Mouse (Mus musculus) ovary, adult 18-20 months (tissue): ENCODE results near the gene Narfl.

Experiments used
- DNase-seq: peaks from one replicate; pipeline ENCODE4 v3.0.0; 2022; ENCODE audit warnings: low spot score, mixed read lengths

The Narfl gene

DNA sequence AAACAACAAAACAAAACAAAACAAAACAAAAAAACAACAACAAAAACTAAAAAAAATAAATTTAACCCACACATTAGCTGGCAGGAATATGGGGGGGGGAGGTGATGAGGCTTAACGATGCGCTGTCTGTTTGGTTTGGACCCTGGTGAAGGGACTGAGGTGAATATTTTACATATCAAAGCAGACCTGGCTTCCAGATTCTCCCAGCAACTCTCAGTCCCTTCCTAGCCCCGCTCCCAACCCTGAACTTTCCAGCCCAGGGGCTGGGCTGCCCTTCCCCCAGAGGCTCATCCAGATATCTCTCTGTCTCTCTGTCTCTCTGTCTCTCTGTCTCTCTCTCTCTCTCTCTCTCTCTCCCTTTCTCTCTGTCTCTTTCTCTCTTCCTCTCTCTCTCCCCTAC lies 11.0 kb upstream of the Narfl start:
- DNase-seq = no peak

DNA sequence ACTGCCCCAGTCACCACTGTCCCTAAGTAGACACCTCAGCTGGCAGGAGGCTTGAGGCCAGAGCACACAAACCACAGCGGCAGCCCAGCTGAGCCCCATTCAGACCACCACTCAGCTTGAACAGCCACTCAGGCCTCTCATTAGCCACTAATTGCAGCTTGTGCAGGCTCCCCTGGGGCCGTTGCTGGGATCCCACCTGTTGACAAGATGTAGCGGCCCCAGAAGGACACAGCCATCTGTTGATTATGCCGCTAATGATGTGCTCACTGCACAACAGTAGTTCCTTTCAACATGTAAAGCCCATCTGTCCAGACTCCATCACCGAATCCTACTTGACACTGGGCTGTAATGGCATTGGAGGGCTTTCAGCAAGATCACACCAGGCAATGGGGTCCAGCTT lies 7.7 kb upstream of the Narfl start:
- no peak for DNase-seq

DNA sequence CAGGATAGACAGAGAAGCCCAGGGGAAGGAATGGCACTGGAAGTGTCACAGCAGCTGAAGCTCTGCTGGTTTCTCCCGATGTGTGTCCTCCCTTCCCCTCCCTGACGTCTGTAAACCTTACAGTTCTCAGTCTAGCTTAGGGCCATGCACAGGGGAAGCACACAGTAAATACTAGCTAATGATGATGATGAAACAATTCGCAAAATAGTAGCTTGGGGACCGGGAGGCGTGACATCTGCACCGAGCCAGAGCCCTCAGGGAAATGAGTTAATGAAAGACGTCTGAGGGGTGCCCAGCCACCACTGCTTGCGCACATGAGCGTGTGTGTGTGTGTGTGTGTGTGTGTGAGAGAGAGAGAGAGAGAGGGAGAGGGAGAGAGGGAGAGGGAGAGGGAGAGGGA lies 4.2 kb upstream of the Narfl start:
- no peak for DNase-seq

DNA sequence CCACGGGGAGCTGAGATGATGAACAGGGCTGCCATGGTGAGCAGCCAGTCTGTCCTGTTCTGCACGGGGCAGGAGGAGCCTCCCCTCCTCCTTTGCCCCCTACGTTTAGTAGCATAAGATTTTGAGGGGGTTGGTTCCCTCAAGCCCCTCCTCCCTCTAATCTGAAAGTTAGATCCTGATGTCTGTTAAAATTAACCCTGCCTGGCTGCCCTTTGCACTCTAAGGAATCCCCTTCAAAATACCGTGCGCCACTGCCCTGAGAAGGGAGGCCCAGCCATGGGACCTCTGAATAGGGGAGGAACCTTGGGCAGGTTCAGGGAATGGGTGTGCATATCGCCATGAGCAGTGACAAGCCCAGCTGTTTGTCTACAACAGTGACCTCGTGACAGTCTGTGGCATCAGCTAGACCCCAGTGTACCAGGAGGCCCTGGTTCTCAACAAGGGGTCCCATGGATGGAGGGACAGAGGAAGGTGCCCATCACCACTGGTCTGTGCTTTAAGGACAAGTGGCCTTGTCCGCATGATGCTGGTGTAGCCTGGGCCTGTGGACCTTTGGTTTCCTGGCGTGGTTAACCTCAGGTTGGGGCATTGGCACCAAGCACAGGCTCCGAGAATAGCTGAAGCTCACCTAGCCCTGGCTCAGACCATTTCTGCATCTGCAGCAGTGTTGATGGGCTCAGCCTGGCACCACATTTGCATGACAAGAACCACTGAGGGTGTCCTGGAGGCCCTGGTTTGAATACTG lies 1.9 kb downstream of the Narfl start:
- no peak for DNase-seq

DNA sequence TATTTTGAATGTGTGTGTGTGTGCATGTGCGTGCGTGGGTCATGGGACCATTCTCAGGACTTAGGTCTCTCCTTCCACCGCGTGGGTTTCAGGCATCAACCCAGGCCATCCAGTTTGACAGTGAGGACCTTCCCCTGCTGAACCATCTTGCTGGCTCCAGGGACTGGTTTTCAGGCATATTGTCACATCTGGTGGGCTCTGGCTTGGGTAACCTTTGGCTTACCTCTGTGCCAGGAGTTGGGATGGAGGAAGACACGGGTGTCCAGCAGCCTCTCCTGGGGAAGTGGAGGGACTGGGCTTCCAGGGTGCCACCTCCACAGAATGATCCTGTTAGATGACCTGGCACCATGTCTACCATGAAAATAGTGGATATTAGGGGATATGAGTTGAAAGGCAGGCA lies 4.4 kb downstream of the Narfl start:
- no peak for DNase-seq

DNA sequence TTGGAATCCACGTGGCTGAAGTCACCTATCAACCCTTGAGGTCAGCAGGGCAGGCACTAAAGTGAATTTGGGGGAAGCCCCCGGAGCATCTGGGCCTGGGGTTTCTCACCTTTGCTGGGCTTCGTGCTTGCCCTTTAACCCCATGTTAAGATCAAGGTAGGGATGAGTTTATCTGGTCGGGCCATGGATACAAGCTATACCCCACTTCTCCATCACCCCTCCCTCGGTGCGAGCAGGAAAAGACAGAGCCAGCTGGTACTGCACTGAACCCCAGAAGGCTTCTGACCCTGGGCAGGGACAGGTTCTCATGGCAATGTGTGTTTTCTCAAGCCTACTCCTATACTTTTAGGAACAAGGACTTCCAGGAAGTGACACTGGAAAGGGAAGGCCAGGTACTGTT lies 7.8 kb downstream of the Narfl start:
- DNase-seq = no peak

DNA sequence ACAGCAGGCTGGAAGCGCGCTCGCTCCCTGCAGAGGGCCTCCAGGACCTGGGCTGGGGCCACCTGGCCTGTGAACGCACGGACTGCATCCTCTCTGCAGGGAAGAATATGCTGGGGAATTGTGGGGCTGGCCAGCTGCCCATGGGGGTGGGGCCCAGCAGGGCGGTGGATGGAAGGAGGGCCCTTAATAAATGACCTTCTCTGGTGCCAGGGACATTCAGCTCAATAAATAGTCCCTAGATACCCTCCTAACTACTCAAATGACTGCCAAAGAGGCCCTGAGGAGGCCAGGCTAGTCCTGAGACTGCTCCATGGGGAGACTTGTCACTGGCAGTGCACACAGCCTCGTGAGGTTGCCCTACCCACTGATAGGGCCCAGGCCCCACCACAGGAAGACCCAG lies 9.5 kb downstream of the Narfl start:
- no peak for DNase-seq

DNA sequence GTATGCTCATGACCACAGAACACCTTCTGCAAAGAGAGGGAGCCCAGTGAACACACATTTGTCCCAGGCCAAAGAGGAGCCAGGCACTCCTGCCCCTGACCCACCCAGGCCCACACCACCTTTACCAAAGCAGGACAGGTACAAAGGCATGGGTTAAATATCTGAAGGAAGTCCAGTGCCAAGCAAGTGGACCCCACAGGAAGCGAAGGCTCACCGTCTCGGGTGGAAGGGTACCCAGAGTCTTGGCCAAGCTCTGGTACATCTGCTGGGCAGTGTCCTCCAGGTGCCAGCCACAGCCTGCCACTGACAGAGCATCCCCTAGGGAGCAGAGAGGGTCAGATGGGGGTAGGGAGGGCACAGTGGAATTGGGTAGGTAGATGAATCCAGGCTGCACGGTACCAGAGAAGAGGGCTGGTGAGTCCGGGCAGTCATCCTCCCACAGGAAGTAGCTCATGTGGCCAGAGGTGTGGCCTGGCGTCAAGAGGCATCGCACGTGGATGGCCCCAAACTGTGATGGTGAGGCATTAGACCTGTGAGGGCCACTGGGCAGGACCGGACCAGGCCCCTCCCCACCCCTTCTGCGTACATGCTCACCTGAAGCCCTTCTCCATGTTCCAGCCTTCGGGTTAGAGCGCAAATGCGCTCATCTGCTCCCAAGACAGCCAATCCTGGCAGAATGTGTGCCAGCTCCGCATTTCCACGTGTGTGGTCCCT lies 10.4 kb downstream of the Narfl start:
- DNase-seq = no peak

DNA sequence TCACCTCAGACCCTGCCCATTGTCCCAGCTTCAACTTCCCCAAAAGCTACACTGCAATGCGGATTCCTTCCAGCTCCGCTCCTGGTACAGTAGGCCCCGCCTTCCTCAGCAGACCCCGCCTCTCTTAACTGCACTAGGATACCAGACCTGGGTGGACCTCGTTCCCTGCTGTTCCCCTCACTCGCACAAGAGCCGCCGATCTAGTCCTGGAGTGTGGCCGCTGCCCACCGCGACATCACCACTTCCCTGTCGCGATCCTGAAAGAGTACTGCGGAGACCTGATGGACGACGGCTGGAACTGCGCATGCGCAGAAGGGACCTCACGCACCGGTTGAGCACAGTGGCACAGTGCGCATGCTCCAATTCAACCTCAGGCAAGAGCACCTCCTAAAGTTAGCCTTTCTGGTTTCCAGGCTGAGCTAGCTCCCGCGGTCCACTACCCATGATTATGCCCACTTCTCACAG lies 11.7 kb downstream of the Narfl start, which contains the start of gene Haghl:
Gene Haghl, minus strand, starts transcription at position 393 of the 465 bp plus-strand sequence.
- DNase-seq = peak; percentile 89

DNA sequence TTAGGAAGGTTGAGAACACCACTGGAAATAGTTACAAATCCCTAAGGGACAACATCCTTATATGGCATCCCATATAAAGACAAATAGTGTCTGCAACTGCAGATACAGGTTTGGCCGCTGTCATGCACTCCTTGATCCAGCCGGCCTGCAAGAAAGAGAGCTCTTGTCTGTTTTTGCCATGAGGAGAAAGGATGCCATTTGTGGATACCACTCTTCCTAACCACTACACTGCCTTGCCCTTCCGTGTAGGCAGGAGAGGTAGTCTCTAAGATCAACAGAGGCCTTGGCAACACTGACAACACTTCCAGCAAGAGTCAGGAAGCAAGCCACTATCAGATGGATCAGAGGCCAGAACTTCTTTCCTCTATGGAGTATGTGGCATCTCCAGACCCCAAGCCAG lies 12.7 kb downstream of the Narfl start, which contains the start of gene Ccdc78:
Gene Ccdc78, plus strand, starts transcription at position 301 of the 400 bp plus-strand sequence.
- DNase-seq = no peak

DNA sequence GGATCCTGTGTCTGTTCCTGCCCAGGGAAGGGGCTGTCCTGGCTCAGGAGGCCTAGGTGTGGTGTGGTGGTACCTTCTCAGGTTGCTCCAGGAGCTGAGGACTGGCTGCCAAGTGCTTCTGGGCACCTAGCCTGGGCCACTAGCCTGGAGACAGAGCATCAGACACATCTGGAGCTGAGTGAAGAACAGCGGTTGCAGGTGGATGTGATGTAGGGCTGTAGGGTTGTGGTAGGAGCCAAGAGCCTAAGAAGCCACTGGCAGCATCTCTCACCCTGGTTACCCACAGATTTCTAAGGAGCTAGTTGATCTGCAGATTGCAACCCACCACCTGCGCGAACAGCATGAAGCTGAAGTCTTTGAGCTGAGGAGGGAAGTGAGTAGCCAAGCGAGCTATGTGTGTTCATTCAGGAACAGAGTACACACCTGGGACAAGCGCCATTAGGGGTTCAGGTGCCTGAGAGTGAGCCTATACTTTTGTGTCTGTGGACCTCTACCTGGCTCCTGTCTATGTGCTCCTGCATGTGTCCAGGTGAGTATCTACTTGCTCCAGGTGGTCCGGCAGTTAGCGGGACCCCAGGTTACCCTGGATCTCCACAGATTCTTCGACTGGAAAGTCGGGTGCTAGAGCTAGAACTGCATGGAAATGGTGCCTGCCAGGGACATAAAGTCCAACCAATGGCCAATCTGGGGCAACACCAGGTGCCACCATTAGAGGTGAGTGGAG lies 13.4 kb downstream of the Narfl start:
- DNase-seq = no peak

DNA sequence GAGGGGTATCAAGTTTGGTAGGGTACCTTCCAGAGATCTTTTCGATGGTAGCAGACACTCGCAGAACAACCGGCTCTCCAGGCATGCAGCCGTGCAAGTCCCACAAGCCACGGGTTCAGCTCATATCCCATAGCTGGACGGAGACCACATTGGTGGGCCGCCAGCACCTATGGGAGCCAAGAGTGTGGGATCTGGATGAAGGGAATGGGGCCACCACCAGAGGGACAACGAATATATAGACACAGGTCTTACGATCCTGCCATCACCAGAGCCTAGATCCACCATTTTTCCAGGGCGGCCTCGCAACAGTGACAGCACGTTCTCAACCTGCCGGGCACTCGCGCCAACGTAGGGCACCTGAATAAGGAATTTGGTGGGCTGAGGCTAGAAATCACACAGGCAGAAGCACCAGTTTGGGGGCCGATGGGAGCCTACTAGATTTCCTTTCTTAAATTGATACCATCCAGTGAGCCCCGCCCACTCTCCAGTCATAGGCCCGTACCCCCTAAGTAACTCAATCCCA lies 17.8 kb downstream of the Narfl start:
- no peak for DNase-seq

DNA sequence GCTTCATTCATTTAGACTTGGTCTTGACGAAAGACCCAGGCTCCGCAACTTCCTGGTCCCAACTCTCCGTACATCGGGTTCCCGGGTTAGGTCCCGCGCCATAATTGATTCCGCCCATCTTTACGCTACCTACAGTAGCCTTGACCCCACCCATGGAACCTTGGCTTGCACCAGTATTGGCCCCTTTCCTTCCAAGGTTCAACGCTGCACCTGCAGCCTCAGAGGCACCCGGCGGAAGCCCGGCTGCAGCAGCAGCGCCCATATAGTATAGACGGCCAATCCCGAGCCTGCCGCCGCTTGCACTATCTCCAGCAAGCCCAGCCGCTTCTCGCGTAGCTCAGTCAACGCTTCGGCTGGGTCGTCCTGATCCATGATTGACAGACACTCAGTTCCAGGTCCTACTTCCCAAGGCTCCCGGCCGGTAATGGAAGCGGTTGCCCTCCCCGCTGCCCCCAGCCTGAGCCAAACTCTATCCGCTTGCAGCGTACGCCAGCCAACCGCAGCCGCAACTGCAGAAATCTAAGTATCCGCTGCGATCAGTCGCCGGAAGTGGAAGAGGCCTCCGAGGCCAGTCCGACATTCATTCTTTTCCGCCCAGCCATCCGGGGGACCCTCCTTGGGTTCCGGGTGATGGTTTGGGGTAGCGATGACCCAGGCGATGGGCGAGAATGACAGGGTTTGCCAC lies 18.4 kb downstream of the Narfl start:
- DNase-seq = peak; percentile 66

DNA sequence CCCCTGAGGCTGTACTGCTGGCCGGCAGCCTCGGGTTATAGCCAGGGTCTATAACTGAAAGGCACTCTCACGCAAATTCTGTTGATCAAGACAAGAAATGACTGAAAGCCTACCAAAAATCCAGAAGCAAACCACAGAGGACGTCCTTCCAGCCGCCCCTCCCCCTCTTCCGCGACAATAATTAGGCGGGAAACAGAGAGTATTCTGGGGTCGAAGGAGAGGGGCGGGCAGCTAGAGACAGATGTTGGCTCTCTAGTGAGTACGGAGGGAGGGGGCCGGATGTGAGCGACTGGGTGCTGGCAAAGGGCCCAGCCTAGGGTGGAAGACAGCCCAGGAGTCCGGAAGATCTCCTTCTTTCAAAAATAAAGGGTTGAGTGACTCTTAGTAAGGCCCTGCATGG lies 19.0 kb downstream of the Narfl start, which contains the start of gene Fam173a:
Gene Fam173a, minus strand, starts transcription at position 287 of the 400 bp plus-strand sequence.
- DNase-seq = peak; percentile 62

DNA sequence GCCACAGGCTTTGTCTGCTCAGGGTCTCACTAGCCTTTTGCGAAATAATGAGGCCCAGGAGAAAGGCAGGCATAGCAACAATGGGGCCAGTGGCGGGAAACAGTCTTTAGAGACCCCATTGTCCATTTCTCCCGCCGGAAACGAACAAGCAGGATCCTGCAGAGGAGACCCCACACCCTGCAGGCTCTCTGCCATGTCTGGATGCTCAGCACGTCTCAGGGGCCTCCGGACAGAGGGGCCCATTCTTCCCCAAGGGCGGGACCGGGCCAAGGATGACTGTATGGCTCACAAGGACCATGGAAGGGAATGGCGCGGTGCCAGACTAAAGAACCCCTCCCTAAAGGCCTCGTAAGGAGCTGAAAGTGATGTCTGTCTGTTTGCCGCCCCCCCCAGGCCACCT lies 20.6 kb downstream of the Narfl start:
- DNase-seq = no peak

DNA sequence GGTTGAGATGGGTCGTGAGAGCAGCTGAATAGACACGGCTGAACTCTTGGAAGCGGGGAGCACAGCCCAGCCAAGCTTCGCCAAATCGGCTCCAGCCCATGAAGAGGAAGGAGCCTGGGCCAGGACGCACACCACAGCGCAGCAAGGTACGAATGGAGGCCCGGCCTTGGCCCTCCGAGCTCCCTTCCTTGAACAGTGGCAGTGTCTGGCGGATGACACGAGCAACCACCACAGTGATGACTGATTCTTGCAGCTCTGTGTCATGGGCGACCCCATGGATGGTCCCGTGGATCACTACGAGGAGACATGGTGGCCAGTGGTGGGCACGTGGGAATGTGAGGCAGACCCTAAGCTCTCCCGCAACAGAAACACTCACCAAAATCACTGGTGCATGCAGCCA lies 21.4 kb downstream of the Narfl start:
- no peak for DNase-seq

DNA sequence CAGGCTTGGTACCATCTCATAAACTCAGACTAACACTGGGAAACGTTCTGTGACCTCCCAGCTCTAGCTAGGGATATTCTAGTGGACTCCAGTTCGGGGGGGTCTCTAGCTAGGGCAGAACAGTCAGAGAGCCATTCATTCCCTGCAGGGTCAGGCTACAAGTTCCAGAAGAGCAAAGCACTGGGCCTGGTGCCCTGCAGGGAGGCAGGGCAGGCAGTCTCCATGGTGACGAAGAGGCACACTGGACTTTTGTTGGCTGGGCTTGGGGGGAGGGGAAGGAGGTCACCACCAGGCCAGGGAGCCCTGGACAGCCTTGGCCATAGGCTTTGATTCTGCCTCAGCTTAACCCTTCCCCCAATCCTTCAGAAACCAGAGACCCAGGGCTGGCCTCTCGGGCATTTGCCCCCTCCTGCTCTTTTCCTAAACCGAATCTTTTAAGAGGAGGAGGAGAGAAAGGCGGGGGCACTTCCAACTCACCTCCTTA lies 22.1 kb downstream of the Narfl start, which contains the start of gene AC134908.4:
Gene AC134908.4, minus strand, starts transcription at position 51 of the 484 bp plus-strand sequence.
- peak; percentile 42 for DNase-seq

DNA sequence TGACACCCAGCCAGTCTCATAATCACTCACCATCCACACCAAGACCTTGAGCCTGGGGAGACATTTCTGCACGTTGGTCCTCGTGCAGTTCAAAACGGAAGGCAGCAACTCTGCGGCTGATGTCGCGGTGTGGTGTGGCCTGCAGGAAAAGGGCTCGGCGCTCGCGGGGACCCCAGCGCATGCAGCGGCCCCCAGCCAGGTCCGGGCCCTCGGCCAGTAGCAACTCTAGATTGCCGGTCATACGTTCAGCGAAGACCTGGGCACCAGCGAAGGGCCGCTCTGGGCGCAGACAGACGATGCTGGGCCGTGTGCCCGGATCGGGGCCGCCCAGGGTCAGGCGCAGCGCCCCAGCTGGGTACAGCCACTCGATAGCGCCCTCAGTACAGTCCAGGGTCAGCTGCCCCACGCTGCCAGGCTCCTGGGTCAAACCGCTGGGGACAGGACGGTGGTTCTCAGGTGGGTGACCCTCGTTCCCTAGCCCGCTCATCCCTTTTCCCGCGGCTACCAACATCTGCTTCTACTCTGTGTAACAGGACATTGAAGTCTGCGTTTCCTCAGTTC lies 22.7 kb downstream of the Narfl start:
- DNase-seq = no peak

DNA sequence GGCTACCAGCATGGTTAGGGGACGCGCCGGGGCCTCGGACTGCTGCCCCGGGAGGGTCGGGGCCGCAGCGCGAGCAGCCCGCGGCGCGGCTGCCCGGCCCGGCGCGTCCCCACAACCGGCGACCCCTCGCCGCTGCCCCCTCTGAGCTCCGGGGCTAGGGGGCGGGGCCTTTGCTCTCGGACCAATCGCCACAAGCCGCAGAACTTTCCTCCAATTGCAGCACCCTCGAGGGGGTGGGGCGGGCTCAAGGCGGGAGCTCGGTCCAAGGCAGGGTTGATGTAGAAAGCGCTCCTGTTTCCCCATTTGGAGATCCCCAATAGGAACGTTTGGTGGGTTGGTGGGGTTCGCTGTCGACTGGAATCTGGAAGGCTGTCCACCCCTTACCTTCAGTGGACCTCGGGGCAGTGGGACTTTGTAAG lies 23.4 kb downstream of the Narfl start, which contains the start of gene Metrn:
Gene Metrn, minus strand, starts transcription at position 186 of the 419 bp plus-strand sequence.
- DNase-seq = peak; percentile 79

DNA sequence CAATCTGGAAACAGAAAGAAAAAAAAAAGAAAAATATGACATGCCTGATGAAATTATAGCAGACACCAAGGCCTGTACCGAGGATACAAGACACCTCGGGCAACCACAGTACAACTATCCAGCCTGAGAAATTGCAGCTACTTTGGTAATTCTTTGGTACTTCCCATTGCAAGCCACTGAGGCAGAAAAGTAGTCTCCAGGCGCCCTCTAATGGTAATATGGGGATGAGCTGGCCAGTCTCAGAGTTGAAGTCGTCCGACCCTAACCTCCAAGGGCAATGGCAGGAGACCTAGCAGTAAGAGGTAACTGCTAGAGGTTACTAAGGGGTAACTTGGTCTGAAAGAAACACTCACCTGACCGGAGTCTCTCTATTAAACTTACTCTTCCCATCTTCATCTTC lies 27.5 kb downstream of the Narfl start:
- DNase-seq = no peak
